Mouse (Mus musculus): ENCODE data around the gene Snx4.

- no peak for TF ChIP-seq E2F4 (IDR thresholded peaks at IDR 0.05; ENCODE audit: insufficient read depth)
- TF ChIP-seq USF1 (IDR thresholded peaks at IDR 0.05; ENCODE audit: low read depth), result no peak
- TF ChIP-seq POLR2A (IDR thresholded peaks at IDR 0.05; ENCODE audit: insufficient read length, low read depth), result no peak
- no peak for TF ChIP-seq POLR2AphosphoS2 (IDR thresholded peaks at IDR 0.05; ENCODE audit: insufficient read length, low read depth)
- TF ChIP-seq REST (IDR thresholded peaks at IDR 0.05; ENCODE audit: insufficient read depth, insufficient read length), result no peak
- TF ChIP-seq CEBPB (IDR thresholded peaks at IDR 0.05; ENCODE audit: insufficient read depth, poor library complexity, severe bottlenecking), result no peak
- no peak for TF ChIP-seq MAX (IDR thresholded peaks at IDR 0.05; ENCODE audit: low read depth)
- no peak for TF ChIP-seq MYOD1 (IDR thresholded peaks at IDR 0.05; ENCODE audit: control insufficient read depth in 1 of 3, insufficient read length in 2 of 3, low read depth in 2 of 3)
- TF ChIP-seq TCF12 (IDR thresholded peaks at IDR 0.05; ENCODE audit: insufficient read depth, poor library complexity, severe bottlenecking), result no peak
- TF ChIP-seq SRF (IDR thresholded peaks at IDR 0.05; ENCODE audit: control insufficient read depth, insufficient read length, low read depth), result no peak
Observed at GRCm38 (mm10) chr16:33255601-33256000, 4.4 kb downstream of the Snx4 start.
